Mouse (Mus musculus) stomach, postnatal 0 days (tissue): Measurements from ENCODE around the gene Pola2. TPM values are rescaled to one million over a fixed set of nuclear protein-coding genes. Genes with fewer than 3 reads are reported as not detected.

Experiments used
- ATAC-seq: fragments of 200-750 bp; cut with Nextera tagmentation; 2 replicates; pipeline ENCODE4 v1.8.0; 2017; ENCODE audit not compliant: low FRiP score, low TSS enrichment
- DNase-seq: peaks from one replicate; pipeline ENCODE4 v3.0.0-alpha.2; 2016; ENCODE audit warnings: low spot score
- H3K27ac ChIP-seq: fragments of 300-500 bp; sonication (generic); replicated peaks from 2 replicates; pipeline ENCODE4 v1.5.1; 2014; ENCODE audit warnings: mild to moderate bottlenecking, control low read depth
- H3K27me3 ChIP-seq: fragments of 300-500 bp; sonication (generic); 2 replicates; pipeline ENCODE4 v1.6.1; 2014; ENCODE audit warnings: low read length; ENCODE audit not compliant: control insufficient read depth, insufficient read depth
- H3K36me3 ChIP-seq: fragments of 300-500 bp; sonication (generic); 2 replicates; pipeline ENCODE4 v1.6.1; 2014; ENCODE audit warnings: low read length, mixed read lengths; ENCODE audit not compliant: control insufficient read depth, insufficient read depth
- H3K4me1 ChIP-seq: fragments of 300-500 bp; sonication (generic); replicated peaks from 2 replicates; pipeline ENCODE4 v1.6.1; 2014; ENCODE audit warnings: antibody characterized with exemption; ENCODE audit not compliant: control insufficient read depth, insufficient read depth
- H3K4me2 ChIP-seq: fragments of 300-500 bp; sonication (generic); replicated peaks from 2 replicates; pipeline ENCODE4 v1.6.1; 2014; ENCODE audit warnings: low read depth, mild to moderate bottlenecking, control low read depth, moderate library complexity
- H3K4me3 ChIP-seq: fragments of 300-500 bp; sonication (generic); 2 replicates; pipeline ENCODE4 v1.5.1; 2014; ENCODE audit warnings: low read depth, low read length, control low read depth
- H3K9ac ChIP-seq: fragments of 300-500 bp; sonication (generic); 2 replicates; pipeline ENCODE4 v1.6.1; 2014; ENCODE audit warnings: mild to moderate bottlenecking, low read length, control low read depth, mixed read lengths
- H3K9me3 ChIP-seq: fragments of 300-500 bp; sonication (generic); 2 replicates; pipeline ENCODE4 v1.6.1; 2016; ENCODE audit warnings: low read length; ENCODE audit not compliant: control insufficient read depth
- CTCF ChIP-seq: IDR thresholded peaks from 2 replicates; pipeline ENCODE4 v1.5.1; 2016; ENCODE audit warnings: antibody characterized with exemption, low read depth, mild to moderate bottlenecking, moderate library complexity
- EP300 ChIP-seq: optimal IDR thresholded peaks from 2 replicates; pipeline ENCODE3; 2016; ENCODE audit warnings: antibody characterized with exemption
- WGBS: fragments of 180-500 bp; shearing (Covaris S2); extraction: QIAGEN DNeasy Blood & Tissue Kit; methylation state at CpG from one replicate; pipeline ENCODE4 v1.1.7; 2014; 5-methylcytosine and 5-hydroxymethylcytosine counted together
- polyA plus RNA-seq: library from polyadenylated mRNA; unstranded; fragments of >200 nt; fragmentation: Nextera tagmentation; extraction: Ambion mirVana; gene quantifications from 2 replicates; pipeline ENCODE4 v1.2.1, GENCODE M21; 2015

Pola2 gene
- polyA plus RNA-seq, 1 experiment from 2014 or later: 21.2 TPM

DNA sequence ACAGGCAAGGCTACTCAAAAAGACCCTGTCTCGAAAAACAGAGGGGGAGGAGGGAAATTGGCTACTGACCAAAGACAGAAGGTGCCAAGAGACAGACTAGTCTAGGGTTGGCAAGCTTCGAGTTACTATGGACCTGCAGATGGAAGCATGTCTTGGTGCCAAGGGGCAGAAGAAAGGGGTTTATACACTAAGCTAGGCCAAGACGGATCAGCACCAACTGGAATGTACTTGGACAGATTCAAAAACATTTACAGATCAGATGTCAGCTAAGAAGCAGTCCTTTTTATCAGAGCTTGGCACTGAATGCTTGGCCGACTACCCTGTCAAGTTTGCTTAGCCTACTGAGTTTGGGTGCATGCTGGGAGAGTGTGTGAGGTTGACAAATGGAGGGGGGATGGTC lies 11.7 kb upstream of the Pola2 start:
- ATAC-seq: no peak
- H3K27ac ChIP-seq: no peak overlapping the region
- H3K36me3 ChIP-seq: no peaks in the 10 kb centered on the region
- no peak overlapping the region for H3K4me2 ChIP-seq
- DNase-seq: no peak
- H3K27me3 ChIP-seq: no peaks in the 10 kb centered on the region
- WGBS: 54% methylated on average over 4 of the region's 4 CpGs
- H3K4me3 ChIP-seq: no peak overlapping the region
- H3K9me3 ChIP-seq: no peaks in the 10 kb centered on the region
- H3K4me1 ChIP-seq: no peaks in the 10 kb centered on the region
- no peak for TF ChIP-seq CTCF
- TF ChIP-seq EP300: no peak
- H3K9ac ChIP-seq: no peak overlapping the region

DNA sequence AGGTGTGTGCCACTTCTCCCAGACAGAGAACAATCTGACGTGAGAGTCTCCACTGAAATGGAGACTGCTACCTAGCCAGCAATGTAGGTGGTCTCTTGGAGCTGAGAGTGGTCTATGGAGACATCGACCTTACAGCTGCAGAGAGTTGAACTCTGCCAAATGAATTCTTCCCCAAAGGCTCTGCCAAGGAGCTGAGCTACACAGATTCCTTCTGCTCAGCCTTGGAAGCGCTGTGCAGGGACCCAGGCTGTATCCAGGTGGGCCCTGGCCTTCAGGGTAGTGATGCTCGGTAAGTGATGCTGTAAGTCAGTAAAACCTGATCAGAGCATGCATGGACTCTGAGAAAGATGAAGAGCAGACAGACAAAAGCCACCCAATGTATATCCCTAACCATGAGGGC lies 11.1 kb upstream of the Pola2 start:
- Histone ChIP-seq H3K27me3 (no peaks in the 10 kb centered on the region), H3K4me1 (no peaks in the 10 kb centered on the region), H3K36me3 (no peaks in the 10 kb centered on the region), H3K27ac (no peak overlapping the region), H3K4me2 (no peak overlapping the region), H3K9ac (no peak overlapping the region), H3K9me3 (no peaks in the 10 kb centered on the region), H3K4me3 (no peak overlapping the region)
- ATAC-seq: no peak
- no peak for TF ChIP-seq CTCF
- TF ChIP-seq EP300: no peak
- 58% methylated on average over 4 of the region's 4 CpGs for WGBS
- no peak for DNase-seq

DNA sequence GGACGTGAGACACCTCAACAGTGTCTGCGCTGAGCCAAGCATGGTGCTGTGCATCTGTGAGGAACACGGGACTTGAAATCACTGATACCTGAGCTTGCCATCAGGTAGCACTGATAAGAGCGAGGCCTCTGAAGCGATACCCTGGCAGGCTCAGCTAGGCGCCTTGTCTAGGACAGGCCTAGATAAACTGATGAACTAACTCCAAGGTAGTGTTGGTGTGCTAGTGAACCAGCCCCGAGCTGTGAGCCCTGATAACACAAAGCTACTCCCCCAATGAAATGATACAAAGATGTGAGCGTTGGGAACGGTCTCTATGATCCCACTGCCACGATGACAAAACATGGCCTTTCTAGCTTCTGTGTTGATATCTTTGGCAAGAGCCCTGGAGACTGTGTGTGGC lies 3.7 kb upstream of the Pola2 start:
- H3K27me3 ChIP-seq: no peaks in the 10 kb centered on the region
- no peak overlapping the region for H3K4me2 ChIP-seq
- TF ChIP-seq EP300 (no peak), CTCF (no peak)
- no peak overlapping the region for H3K9ac ChIP-seq
- ATAC-seq (no peak), DNase-seq (no peak)
- H3K4me3 ChIP-seq: no peak overlapping the region
- H3K4me1 ChIP-seq: no peaks in the 10 kb centered on the region; the same call in 1 of the 2 replicates
- 79% methylated on average over 10 of the region's 10 CpGs for WGBS
- H3K36me3 ChIP-seq: no peaks in the 10 kb centered on the region
- H3K9me3 ChIP-seq: no peaks in the 10 kb centered on the region
- no peak overlapping the region for H3K27ac ChIP-seq

DNA sequence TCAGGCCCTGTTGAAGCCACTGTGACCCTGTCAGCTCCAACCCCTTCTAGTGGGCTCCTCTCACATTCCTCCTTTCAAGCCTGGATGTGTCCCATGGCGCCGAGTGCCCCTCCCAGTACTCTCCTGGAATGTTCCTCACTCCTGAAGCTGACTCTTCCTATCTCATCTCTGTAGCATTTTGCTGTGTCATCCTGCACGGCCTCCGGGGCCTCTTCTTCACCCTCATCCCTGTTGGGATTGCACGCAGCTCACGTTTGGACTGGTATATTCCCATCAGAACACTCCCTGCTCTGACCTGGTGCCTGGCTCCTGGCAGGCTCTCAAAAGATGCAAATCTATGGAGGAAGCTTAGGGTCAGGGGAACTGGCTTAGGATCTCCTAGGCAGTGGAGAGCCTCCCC lies 2.8 kb upstream of the Pola2 start:
- ATAC-seq (no peak), DNase-seq (no peak)
- Histone ChIP-seq H3K4me2 (no peak overlapping the region), H3K27me3 (no peaks in the 10 kb centered on the region), H3K9ac (no peak overlapping the region), H3K36me3 (no peaks in the 10 kb centered on the region), H3K27ac (no peak overlapping the region), H3K9me3 (no peaks in the 10 kb centered on the region), H3K4me1 (no peaks in the 10 kb centered on the region; the same call in 1 of the 2 replicates), H3K4me3 (no peak overlapping the region)
- 70% methylated on average over 6 of the region's 6 CpGs for WGBS
- TF ChIP-seq CTCF: no peak
- TF ChIP-seq EP300: no peak

DNA sequence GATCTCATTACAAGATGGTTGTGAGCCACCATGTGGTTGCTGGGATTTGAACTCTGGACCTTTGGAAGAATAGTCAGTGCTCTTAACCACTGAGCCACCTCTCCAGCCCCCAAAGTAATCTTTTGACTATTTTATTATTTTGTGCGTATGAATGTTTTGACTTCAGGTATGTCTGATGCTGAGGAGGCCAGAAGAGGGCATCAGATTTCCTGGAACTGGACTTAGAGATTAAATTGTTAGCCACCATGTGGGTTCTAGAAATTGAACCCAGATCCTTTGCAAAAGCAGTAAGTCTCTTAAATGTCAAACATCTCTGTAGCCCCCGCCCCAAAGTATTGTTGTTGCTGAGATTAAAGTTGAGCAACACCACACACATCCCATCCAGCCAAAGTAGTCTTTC lies 1.9 kb upstream of the Pola2 start:
- H3K36me3 ChIP-seq: no peaks in the 10 kb centered on the region
- DNase-seq (no peak), ATAC-seq (no peak)
- WGBS: 94% methylated on average over 2 of the region's 2 CpGs
- no peaks in the 10 kb centered on the region for H3K9me3 ChIP-seq
- H3K27me3 ChIP-seq: no peaks in the 10 kb centered on the region
- H3K4me3 ChIP-seq: no peak overlapping the region
- no peak overlapping the region for H3K9ac ChIP-seq
- no peak overlapping the region for H3K4me2 ChIP-seq
- H3K4me1 ChIP-seq: no peaks in the 10 kb centered on the region; the same call in 1 of the 2 replicates
- no peak overlapping the region for H3K27ac ChIP-seq
- TF ChIP-seq EP300 (no peak), CTCF (no peak)

DNA sequence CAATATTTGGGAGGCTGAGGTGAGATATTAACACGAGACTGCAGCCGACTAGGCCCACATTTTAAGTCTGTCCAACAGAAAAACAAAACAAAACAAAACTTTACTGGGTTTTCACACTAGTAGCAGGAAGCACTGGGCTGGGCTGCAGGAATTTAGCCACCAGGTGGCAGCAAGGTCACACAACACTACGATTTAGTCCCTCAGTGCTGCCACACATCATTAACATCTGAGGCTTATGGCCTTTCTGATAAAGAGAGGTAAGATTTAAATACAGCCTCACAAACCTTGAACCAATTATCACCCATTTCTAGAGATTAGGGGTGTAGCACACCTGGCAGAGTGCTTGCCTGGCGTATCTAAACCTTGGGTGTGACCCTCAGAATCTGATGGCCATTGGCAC lies 1.3 kb upstream of the Pola2 start:
- Histone ChIP-seq H3K9ac (no peak overlapping the region), H3K4me2 (no peak overlapping the region), H3K27ac (no peak overlapping the region), H3K36me3 (no peaks in the 10 kb centered on the region), H3K9me3 (no peaks in the 10 kb centered on the region), H3K4me3 (no peak overlapping the region), H3K4me1 (no peaks in the 10 kb centered on the region; the same call in 1 of the 2 replicates), H3K27me3 (no peaks in the 10 kb centered on the region)
- WGBS: 16% methylated on average over 4 of the region's 4 CpGs
- ATAC-seq: peak; percentile 61
- peak; percentile 86 for DNase-seq
- TF ChIP-seq CTCF (peak; percentile 96), EP300 (no peak)
